Mouse (Mus musculus) erythroblast, embryonic 14.5 days (primary cell): ENCODE results near the gene Hist1h3g.

Experiments used
- GATA1 ChIP-seq: IDR thresholded peaks from 2 replicates; pipeline ENCODE4 v1.6.1; 2012; ENCODE audit warnings: low read length, inconsistent platforms, mixed read lengths
- TAL1 ChIP-seq: IDR thresholded peaks from 3 replicates; pipeline ENCODE4 v1.6.1; 2012; ENCODE audit warnings: low read length, inconsistent platforms, mixed read lengths

DNA sequence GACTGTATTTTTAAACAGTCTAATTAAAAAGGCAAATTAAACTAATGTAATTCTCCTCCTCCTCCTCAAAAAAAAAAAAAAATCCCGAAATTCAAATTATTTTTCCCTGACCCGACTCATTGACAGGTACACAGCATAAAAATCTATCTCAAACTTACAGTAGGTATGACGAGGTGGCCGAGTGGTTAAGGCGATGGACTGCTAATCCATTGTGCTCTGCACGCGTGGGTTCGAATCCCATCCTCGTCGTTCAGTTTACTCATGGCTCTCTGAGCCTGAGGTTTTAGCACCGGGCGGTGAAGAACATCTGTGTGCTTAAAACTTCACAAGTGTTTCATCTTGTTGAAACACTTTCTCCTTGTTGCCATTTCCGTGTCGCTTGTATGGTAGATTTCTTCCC lies 13.5 kb upstream of the Hist1h3g start:
- no peak for TF ChIP-seq TAL1
- no peak for TF ChIP-seq GATA1
